Mouse (Mus musculus) megakaryocyte-erythroid progenitor cell, adult 5-6 weeks (primary cell): ENCODE data around the gene Rab3gap1. TPM values are rescaled to one million over a fixed set of nuclear protein-coding genes. Genes with fewer than 3 reads are reported as not detected.

Experiments used
- ATAC-seq: replicated peaks from 2 replicates; pipeline ENCODE4 v1.8.0; 2016; ENCODE audit warnings: mild to moderate bottlenecking, inconsistent platforms; ENCODE audit not compliant: severe bottlenecking, poor library complexity, low FRiP score, low TSS enrichment
- total RNA-seq, 2 experiments: library from RNA; stranded (forward) in 1 of 2; stranded (reverse) in 1 of 2; fragments of 200-1000, 215-1000 nt in 1 of 2; fragments of >200 nt in 1 of 2; fragmentation: Nextera tagmentation in 1 of 2; gene quantifications; 2 replicates each; pipeline ENCODE4 v1.2.3; 2014 to 2017

The Rab3gap1 gene
- 24.0 and 25.4 TPM in 2 replicates for total RNA-seq (2014; fragmentation: Nextera tagmentation)
- total RNA-seq (2017), result 40.7 and 53.1 TPM in 2 replicates

DNA sequence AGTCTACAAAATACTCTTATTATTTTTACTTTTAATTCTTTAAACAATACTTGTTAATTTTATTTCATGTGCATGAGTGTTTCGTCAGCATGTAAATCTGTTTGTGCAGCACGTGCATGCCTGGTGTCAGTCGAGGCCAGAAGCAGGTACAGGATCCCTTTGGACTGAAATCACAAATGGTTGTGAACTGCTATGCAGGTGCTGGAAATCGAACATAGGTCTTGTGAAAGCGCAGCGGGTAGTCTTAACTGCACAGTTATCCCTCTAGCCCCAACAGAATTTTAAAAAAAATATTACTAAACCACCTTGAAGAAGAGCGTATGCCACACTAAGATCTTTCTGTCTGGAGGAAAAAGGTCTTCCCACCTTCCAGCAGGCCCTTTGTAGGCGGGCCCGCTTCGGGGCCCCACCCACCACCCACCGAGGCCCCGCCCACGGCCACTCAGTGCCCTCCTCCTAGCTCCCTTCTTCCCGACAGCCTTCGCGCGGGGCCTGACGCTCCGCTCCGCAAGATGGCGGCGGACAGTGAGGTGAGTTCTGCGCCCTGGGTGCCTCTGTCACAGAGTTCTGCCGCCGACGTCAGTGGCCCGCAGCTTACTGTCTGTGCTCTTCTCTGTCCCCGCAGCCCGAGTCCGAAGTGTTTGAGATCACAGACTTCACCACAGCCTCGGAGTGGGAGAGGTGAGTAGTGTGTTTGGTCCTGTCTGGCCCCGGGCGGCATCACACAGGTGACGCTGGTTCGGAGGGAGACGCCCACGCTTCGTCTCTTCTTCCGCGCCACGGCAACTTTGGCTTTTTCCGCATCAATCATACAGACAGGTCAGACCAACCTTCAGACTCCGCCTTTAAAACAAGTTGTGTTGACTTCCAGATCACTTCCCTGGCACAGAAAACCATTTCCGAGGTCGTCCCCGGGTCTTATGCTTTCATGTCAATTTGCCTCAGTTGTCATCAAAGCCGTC, at the start of gene Rab3gap1:
Gene Rab3gap1, plus strand, starts transcription at position 474 of the 962 bp plus-strand sequence.
- peak; percentile 99 for ATAC-seq

GRCm38 (mm10) chr1:127827325-127827724, 41.2 kb upstream of the Rab3gap1 start:
- ATAC-seq, result peak; percentile 78

GRCm38 (mm10) chr1:127830215-127830921, 38.2 kb upstream of the Rab3gap1 start:
- no peak for ATAC-seq

- ATAC-seq, result peak; percentile 74
Observed at GRCm38 (mm10) chr1:127833714-127834113, 34.9 kb upstream of the Rab3gap1 start.

DNA sequence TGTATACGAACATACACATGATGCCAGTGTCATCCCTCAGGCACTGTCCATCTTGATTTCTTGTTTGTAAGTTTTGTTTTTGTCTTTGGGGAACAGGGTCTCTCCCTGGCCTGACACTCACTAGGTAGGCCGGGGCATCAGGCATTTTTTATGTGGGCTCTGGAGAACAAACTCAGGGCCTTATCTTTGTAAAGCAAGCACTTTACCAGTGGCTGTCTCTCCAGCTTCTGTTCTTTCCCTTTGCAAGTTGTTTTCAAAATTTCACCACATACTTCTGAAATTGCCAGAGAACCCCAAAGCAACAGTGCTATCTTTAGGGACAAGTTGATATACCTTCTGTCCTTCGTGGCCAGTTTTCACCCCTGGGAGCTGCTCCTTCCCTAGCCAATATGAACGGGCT, 34.4 kb upstream of the Rab3gap1 start:
- ATAC-seq, result peak; percentile 36

GRCm38 (mm10) chr1:127836619-127837018, 32.0 kb upstream of the Rab3gap1 start:
- no peak for ATAC-seq

GRCm38 (mm10) chr1:127838602-127839001, 30.0 kb upstream of the Rab3gap1 start:
- no peak for ATAC-seq

DNA sequence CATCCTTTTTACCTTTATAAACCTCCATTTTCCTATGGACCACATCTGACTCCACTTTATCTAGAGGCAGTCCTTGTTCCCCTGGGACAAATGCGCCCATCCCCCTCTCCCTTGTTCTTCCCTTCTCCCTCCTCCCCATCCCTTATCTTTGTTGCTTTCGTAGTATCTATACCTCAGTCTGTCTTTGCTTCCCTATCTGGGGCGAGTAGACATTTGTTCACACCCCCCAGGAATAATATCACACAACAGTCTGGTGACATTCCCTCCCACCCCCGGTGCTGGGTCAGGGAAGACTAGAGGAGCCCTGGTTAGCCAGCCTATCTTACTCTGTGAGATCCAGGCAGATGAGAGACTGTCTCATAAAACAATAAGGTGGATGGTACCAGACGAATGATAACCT, 23.1 kb upstream of the Rab3gap1 start:
- peak; percentile 44 for ATAC-seq

DNA sequence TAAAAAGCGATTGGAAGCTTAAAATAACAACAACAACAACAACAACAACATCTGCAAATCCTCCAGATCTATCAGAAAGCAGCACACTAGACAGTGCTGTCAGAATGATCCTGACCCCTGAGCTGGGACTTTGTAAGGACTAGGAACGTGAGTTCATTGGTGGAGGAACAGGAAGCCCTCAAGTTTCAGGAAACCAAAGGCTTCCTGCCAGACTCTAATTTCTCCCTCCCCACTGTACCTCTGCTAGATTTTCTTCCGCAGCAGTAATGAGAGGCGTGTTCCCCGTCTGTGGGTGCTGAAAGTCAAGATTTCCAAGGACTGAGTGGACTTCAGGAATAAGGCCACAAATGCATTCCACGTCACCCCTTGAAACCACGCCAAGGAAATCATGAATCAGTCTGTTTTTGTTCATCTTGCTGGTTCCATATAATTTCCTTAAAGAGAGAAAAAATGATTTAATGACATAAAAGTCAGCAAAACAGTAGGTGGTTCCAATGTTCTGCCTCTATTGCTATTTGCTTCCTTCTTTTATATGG, 18.4 kb upstream of the Rab3gap1 start:
- ATAC-seq, result no peak

- no peak for ATAC-seq
Observed at GRCm38 (mm10) chr1:127854486-127855222, 13.9 kb upstream of the Rab3gap1 start, which contains the start of gene Map3k19. Gene Map3k19, minus strand, starts transcription at chr1:127855031.

DNA sequence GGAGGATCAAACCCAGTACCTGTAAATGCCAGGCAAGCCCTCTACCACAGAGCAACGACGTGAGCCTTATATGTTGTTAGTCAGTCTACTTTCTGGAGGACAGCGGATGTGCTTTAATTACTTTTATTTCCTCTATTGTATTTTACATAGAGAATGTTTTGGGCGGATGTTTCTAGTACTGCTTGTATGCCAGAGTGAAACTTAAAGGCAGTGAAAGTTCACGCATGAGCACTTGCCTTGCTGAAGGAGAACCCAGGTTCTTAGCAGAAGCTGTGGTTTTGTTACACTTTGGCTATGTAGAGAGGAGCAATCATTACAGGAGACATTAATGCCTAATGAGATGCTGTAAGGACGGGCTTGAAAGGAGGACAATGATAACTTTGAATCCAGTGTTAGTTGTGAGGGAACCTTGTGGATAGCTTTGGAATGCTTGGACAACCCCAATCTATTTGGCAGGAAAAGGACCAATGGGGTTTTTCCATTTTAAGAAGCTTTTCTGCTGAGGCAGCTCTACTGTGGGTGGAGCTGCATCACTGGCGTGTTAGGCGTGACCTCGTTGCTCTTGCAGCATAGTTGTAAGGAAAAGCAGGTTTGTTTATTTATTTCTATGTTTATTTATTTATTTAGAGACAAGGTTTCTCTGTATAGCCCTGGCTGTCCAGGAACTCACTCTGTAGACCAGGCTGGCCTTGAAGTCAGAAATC, 9.5 kb upstream of the Rab3gap1 start:
- ATAC-seq, result no peak

DNA sequence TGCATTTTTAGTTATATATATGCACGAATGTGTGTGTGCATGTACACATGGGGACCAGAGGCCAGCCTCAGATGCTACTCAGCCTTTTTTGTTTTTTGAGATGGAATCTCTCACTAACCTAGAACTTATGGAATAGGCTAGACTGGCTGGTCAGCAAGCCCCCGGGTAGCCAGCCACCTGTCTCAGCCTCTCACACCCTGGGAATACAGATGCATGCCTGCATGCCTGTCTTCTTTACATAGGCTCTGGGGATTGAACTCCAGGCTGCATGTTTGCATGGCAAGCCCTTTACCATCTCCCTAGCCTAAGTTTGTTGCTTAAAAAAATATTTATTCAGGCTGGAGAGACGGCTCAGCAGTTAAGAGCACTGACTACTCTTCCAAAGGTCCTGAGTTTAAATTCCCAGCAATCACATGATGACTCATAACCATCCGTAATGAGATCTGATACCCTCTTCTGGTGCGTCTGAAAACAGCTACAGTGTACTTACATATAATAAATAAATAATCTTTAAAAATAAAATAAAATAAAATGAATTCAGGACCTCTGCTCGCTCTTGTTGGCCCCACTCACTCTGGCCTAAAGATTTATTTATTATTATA, 8.7 kb upstream of the Rab3gap1 start:
- ATAC-seq, result no peak

DNA sequence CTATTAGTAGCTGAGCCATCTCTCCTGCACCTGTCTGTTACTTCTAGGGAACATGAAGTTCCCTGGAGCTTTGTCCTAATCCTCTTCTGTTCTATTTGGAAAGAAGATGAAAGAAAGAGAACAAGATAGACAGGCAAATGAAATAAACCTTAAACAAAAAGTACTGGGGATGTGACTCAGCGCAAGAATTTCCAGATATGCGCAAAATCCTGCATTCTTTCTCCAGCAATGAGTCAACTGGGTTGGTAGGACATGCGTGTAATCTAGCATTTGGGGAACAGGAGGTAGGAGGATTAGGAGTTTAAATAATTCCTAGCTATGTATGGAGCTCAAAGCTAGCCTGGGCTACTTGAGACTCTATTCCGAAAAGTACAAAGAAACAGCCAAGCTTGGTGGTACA, 8.1 kb upstream of the Rab3gap1 start:
- ATAC-seq, result no peak

DNA sequence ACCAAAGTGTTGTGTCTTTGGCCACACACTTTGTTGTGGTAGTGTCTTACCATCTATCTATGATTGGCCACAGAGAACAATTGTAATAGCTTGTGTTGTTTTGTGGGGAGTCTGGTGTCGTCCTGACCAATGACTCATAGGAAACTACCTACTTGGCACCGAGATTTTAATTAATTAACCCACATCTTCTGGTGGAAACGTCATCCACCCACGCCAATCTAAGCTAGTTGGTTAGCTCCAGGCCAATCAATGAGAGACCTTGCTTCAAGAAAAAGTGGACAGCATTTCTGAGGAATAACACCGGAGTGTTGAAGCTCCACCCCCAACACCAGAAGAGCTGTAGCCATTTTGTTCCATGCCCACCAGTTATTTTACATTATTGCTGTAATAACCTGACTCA, 6.7 kb upstream of the Rab3gap1 start:
- no peak for ATAC-seq

DNA sequence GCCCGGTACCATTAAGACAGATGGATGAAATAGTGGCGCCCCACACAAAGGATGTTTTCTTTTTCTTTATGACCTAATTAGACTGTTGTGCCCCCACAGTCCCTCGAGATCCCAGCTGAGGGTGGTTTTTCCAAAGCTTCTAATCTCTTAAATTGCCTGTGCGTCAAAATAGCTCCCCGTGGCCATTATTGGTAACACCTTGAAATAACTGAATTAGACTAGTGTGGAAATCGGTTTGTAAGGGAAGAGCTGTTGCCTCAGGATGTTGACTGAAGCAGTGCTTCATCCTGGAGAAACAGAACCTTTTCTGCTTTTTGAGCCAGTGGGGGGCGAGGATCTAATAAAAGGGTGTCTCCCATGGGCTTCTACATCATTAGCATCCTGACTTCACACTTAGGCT, 4.8 kb upstream of the Rab3gap1 start:
- ATAC-seq, result no peak

- no peak for ATAC-seq
Observed at GRCm38 (mm10) chr1:127869276-127869675, 703 bp downstream of the Rab3gap1 start.

- no peak for ATAC-seq
Observed at GRCm38 (mm10) chr1:127899401-127899800, 30.8 kb downstream of the Rab3gap1 start.

DNA sequence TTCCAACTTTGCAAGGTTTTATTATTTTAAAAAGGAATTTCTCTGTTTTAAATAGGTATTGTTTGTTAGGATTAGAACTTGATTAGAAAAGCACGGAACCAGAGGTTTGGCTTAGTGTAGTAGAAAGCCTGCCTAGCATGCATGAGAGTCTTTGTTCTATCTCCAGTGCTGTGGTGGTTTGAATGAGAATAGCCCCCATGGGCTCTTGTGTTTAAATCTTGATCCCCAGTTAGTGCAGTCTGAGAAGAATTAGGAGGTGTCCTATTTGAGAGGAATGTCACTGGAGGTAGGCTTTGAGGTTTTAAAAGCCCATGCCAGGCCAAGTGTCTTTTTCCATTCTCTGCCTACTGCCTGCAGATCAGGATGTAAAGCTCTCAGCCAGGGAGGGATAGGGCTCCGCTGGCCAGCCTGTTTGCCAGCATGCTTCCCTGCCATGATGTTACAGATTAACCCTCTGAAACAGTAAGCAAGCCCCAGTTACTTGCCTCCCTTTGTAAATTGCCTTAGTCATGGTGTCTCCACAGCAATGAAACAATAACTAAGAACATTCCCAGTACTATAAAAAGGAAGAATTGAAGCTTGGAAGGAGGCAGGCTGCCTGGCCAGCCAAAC, 36.3 kb downstream of the Rab3gap1 start:
- no peak for ATAC-seq
